Mouse (Mus musculus) neural tube, embryonic 14.5 days (tissue): Measurements from ENCODE around the gene Zfand2b. TPM values are rescaled to one million over a fixed set of nuclear protein-coding genes. Genes with fewer than 3 reads are reported as not detected.
A peak's percentile ranks its signal among the peaks of the same experiment; 100 is the strongest.

ENCODE experiments used
- ATAC-seq: fragments of 200-750 bp; cut with Nextera tagmentation; 2 replicates; pipeline ENCODE4 v1.8.0; 2017; ENCODE audit warnings: low read depth, mild to moderate bottlenecking, moderate TSS enrichment, moderate library complexity
- H3K27ac ChIP-seq: fragments of 300-500 bp; sonication (generic); 2 replicates; pipeline ENCODE4 v1.5.1; 2014; ENCODE audit warnings: low read depth, mild to moderate bottlenecking, control low read depth, low read length, moderate library complexity, mixed read lengths
- H3K27me3 ChIP-seq: fragments of 300-500 bp; sonication (generic); 2 replicates; pipeline ENCODE4 v1.6.1; 2014; ENCODE audit warnings: low read length; ENCODE audit not compliant: control insufficient read depth, insufficient read depth
- H3K36me3 ChIP-seq: fragments of 300-500 bp; sonication (generic); 2 replicates; pipeline ENCODE4 v1.6.1; 2014; ENCODE audit warnings: low read length, mixed read lengths; ENCODE audit not compliant: control insufficient read depth, insufficient read depth
- H3K4me1 ChIP-seq: fragments of 300-500 bp; sonication (generic); 2 replicates; pipeline ENCODE4 v1.6.1; 2014; ENCODE audit warnings: low read length; ENCODE audit not compliant: control insufficient read depth, insufficient read depth
- H3K4me2 ChIP-seq: fragments of 300-500 bp; sonication (generic); 2 replicates; pipeline ENCODE4 v1.6.1; 2014; ENCODE audit warnings: mild to moderate bottlenecking, low read depth, low read length, control low read depth
- H3K4me3 ChIP-seq: fragments of 300-500 bp; sonication (generic); 2 replicates; pipeline ENCODE4 v1.5.1; 2014; ENCODE audit warnings: low read depth, low read length, control low read depth, mixed read lengths
- H3K9ac ChIP-seq: fragments of 300-500 bp; sonication (generic); replicated peaks from 2 replicates; pipeline ENCODE4 v1.6.1; 2014; ENCODE audit warnings: low read depth, mild to moderate bottlenecking, control low read depth, low read length, mixed read lengths
- H3K9me3 ChIP-seq: fragments of 300-500 bp; sonication (generic); 2 replicates; pipeline ENCODE4 v1.6.1; 2016; ENCODE audit warnings: low read length; ENCODE audit not compliant: control insufficient read depth
- WGBS: fragments of 180-500 bp; shearing (Covaris S2); extraction: QIAGEN DNeasy Blood & Tissue Kit; methylation state at CpG from one replicate; pipeline ENCODE4 v1.1.7; 2014; 5-methylcytosine and 5-hydroxymethylcytosine counted together
- polyA plus RNA-seq: library from polyadenylated mRNA; unstranded; fragments of >200 nt; fragmentation: Nextera tagmentation; extraction: Ambion mirVana; gene quantifications from 2 replicates; pipeline ENCODE4 v1.2.1, GENCODE M21; 2014

Gene Zfand2b
- polyA plus RNA-seq, 1 experiment from 2014 or later = 33.1 TPM

DNA sequence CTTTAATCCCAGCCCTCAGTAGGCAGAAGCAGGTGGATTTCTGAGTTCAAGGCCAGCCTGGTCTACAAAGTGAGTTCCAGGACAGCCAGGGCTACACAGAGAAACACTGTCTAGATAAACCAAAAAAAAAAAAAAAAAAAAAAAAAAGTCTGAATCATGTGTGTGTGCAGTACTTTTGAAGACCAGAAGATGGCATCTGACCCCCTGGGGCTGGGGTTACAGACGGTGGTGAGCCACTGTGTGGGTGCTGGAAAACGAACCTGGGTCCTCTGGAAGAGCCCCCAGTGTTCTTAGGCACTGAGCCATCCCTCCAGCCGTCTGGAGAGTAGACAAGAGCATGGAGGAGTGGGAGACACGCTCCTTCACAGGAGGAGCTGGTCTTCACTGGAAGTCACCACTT lies 13.7 kb downstream of the Zfand2b start:
- Histone ChIP-seq H3K9ac (no peak overlapping the region), H3K27ac (no peak overlapping the region), H3K9me3 (no peaks in the 10 kb centered on the region), H3K4me3 (no peak overlapping the region), H3K4me1 (peaks cover 15% of the 10 kb centered on the region; the same call in 1 of the 2 replicates), H3K27me3 (no peaks in the 10 kb centered on the region), H3K4me2 (no peak overlapping the region), H3K36me3 (peaks cover 29% of the 10 kb centered on the region)
- WGBS = 70% methylated on average over 4 of the region's 4 CpGs
- ATAC-seq = no peak

DNA sequence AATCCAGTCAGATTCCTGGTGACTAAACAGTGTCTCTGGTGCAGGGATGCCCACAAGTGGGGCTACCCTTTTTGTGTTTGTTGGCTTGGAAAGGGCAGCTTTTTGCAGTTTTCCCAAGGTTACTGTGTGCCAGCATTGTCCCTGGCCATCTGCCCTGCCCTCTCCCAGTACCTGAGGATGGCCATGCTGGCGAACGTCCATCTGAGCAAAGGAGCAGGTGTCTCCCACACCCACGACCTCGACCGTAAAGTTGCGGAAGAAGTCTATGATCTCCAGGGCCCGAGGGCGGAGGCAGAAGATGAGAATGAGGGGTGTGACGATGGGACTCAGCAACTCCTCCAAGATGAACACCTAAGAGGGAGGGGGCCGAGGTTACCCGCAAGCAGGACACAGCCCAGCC lies 17.0 kb downstream of the Zfand2b start:
- H3K36me3 ChIP-seq = peaks cover 35% of the 10 kb centered on the region
- H3K4me1 ChIP-seq = peaks cover under 1% of the 10 kb centered on the region; the same call in 1 of the 2 replicates
- H3K4me2 ChIP-seq = no peak overlapping the region
- H3K27ac ChIP-seq = no peak overlapping the region
- 96% methylated on average over 11 of the region's 11 CpGs for WGBS
- no peaks in the 10 kb centered on the region for H3K27me3 ChIP-seq
- H3K4me3 ChIP-seq = no peak overlapping the region
- H3K9me3 ChIP-seq = no peaks in the 10 kb centered on the region
- H3K9ac ChIP-seq = no peak overlapping the region
- ATAC-seq = no peak

DNA sequence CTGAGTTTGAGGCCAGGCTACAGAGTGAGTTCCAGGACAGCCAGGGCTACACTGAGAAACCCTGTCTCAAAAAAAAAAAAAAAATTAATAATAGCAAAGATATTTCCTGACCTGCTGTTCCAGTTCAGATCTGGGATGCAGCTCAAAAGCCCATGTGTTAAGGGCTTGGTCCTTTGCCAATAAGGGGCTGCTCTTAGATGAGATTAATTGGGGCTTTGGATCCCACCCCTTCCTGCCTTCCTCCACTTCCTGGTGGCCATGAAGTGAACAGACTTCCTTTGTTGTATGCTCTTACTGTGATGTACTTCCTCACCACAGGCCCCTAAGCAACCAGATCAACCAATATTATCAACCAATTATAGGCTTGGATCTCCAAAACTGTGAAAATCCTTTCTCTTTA lies 18.7 kb downstream of the Zfand2b start:
- no peaks in the 10 kb centered on the region; the same call in 1 of the 2 replicates for H3K27me3 ChIP-seq
- no peak overlapping the region for H3K4me3 ChIP-seq
- peaks cover 8% of the 10 kb centered on the region; the same call in 1 of the 2 replicates for H3K4me1 ChIP-seq
- no peaks in the 10 kb centered on the region for H3K9me3 ChIP-seq
- ATAC-seq = no peak
- H3K4me2 ChIP-seq = no peak overlapping the region
- no peak overlapping the region for H3K27ac ChIP-seq
- peaks cover 34% of the 10 kb centered on the region for H3K36me3 ChIP-seq
- H3K9ac ChIP-seq = no peak overlapping the region

DNA sequence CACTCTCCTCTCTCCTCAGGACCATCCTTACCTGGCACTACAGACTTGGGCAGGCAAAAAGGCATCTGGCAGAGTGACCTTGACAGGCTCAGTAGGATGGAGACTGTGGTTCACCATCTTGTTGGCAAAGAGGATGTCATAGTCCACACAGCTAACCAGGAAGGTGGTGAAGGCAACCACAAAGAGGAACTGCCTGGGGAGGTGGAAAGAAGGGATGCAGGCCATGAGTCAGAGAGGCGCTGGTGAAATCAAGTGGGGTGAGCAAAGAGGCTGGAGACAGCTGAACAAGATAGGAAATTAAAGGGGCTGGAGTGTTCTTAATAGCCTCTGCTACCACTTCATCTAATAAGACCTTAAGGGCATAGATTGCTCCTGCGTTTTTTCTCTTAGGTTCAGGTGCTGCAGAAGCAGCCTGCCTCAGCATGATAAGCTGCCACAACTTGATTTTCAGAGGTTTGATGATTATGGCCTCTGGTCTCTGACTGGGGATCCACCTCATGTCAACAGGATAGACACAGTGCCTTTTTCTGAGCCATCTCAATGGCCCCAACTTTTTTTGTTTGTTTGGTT lies 19.6 kb downstream of the Zfand2b start:
- H3K9ac ChIP-seq = no peak overlapping the region
- no peaks in the 10 kb centered on the region for H3K9me3 ChIP-seq
- no peak for ATAC-seq
- peaks cover 26% of the 10 kb centered on the region for H3K36me3 ChIP-seq
- no peak overlapping the region for H3K4me2 ChIP-seq
- H3K27me3 ChIP-seq = no peaks in the 10 kb centered on the region; the same call in 1 of the 2 replicates
- no peak overlapping the region for H3K4me3 ChIP-seq
- no peak overlapping the region for H3K27ac ChIP-seq
- H3K4me1 ChIP-seq = peaks cover 10% of the 10 kb centered on the region; the same call in 1 of the 2 replicates
- 93% methylated on average over 2 of the region's 2 CpGs for WGBS

DNA sequence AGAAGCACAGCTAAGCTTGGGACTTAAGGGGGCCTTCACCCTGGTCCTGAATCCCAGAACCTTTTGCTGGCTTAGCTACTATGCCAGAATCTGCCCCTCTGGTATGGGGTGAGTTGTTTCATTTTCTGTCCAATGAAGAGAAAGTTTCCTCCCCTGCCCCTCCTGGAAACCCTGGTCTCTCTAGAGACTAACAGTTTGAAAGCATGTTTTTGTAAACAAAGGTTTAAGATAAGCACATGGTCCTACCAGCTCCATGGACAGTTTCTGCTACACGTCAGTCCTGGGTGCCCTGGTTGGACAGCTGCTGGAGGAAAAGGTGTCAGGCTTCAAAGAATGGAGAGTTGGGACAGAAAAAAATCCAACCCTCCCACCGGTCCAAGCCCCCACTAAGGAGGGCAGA lies 22.1 kb downstream of the Zfand2b start:
- WGBS = 75% methylated on average over 2 of the region's 2 CpGs
- no peak for ATAC-seq
- Histone ChIP-seq H3K4me3 (no peak overlapping the region), H3K9me3 (no peaks in the 10 kb centered on the region), H3K4me2 (peak overlapping the region; percentile 97), H3K27me3 (no peaks in the 10 kb centered on the region; the same call in 1 of the 2 replicates), H3K27ac (no peak overlapping the region), H3K9ac (peak overlapping the region; percentile 92; the same call in 1 of the 2 replicates), H3K4me1 (peaks cover 15% of the 10 kb centered on the region; the same call in 1 of the 2 replicates), H3K36me3 (peaks cover 15% of the 10 kb centered on the region; the same call in 1 of the 2 replicates)

DNA sequence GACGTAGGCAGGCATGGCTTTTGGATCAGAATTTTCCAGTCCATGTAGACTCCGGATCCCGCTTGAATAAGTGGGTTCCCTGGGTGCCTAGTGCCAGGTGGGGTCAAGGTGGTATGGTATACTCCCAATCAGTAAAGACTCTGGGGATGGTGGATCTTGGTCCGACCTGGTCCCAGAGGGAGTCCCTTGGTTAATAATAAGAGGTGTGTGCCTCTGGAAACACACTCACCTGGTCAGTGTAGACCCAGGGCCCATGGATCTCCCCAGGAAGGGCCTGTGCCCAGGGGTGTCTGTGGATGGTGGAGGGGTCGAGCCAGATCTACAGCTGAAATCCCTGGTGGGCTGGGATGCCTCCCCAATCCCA lies 22.8 kb downstream of the Zfand2b start:
- Histone ChIP-seq H3K27ac (peak overlapping the region; percentile 95), H3K27me3 (no peaks in the 10 kb centered on the region; the same call in 1 of the 2 replicates), H3K9me3 (no peaks in the 10 kb centered on the region), H3K36me3 (peaks cover 13% of the 10 kb centered on the region; the same call in 1 of the 2 replicates), H3K4me3 (peak overlapping the region; percentile 82), H3K4me1 (peaks cover 15% of the 10 kb centered on the region; the same call in 1 of the 2 replicates), H3K4me2 (peak overlapping the region; percentile 97), H3K9ac (peak overlapping the region; percentile 92)
- no peak for ATAC-seq
- WGBS = 60% methylated on average over 4 of the region's 5 CpGs

DNA sequence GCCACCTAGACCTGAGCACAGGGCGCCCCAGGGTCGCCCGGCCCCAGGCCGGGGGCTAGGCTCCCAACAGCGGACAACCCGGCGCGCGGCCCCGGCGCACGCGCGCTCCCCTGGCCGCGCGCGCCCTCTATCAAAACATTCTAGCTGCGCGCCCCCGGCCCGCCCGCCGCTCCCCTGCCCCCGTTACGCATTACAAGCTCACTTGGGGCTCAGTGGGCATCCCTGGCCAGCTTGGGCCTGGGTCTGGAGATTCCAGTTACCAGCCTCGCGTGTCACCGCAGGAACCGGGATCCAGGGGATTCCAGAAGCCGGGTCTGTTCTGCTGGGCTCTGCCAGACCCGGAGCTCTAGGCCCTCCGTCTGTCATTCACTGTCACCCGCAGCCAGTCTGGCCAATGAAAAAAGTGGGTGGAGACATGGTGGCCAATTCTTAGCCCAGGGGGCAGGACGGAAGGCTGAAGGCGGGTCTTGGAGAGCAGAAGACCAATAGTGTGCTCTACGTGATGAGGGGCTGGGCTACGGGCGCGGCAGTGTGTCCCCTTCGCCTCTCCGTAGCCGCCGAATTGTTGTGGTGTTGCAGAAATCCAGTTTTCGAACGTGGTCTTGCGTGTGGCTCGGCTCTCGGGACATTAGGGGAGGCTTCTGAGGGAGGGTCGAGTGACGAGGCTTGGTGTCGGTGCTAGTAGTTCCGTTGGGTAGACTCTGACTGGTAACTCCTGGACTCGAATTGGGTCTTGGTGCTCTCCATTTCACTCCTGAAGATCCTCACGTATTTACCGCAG lies 23.4 kb downstream of the Zfand2b start, which contains the start of the genes Ankzf1 and Atg9a:
Ankzf1 (plus strand) TSS at position 530 of the 781 bp plus-strand sequence.
Atg9a (minus strand) TSS at position 575 of the 781 bp plus-strand sequence.
- peak within 1 kb of the TSS; percentile 97 for H3K4me2 ChIP-seq
- peaks cover 15% of the 10 kb centered on the region; the same call in 1 of the 2 replicates for H3K4me1 ChIP-seq
- ATAC-seq = peak; percentile 100
- peaks cover 9% of the 10 kb centered on the region; the same call in 1 of the 2 replicates for H3K36me3 ChIP-seq
- peak within 1 kb of the TSS; percentile 95 for H3K27ac ChIP-seq
- peak within 1 kb of the TSS; percentile 82 for H3K4me3 ChIP-seq
- H3K9me3 ChIP-seq = no peaks in the 10 kb centered on the region
- WGBS = under 1% methylated on average over 49 of the region's 56 CpGs
- H3K9ac ChIP-seq = peak within 1 kb of the TSS; percentile 92
- no peaks in the 10 kb centered on the region; the same call in 1 of the 2 replicates for H3K27me3 ChIP-seq

DNA sequence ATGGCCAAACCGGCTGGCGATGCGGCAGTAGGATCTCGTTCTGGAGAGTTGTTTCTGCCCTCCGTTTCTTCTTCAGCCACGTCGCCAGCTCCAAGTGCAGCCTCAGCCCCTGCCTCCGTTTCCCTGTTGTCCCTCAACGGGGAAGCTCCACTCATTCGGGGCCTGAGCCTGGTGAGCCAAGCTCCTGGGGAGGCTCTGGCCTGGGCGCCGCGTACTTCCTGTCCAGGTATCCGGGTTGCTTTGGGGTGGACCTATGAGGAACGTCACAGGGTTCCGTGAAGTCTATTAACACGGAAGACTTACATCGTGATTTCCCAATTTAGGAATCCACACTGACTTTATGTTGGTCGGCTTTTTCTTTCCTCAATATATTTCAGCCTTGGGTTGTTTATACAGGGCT lies 24.0 kb downstream of the Zfand2b start:
- Histone ChIP-seq H3K4me2 (peak overlapping the region; percentile 97), H3K27me3 (no peaks in the 10 kb centered on the region; the same call in 1 of the 2 replicates), H3K9ac (peak overlapping the region; percentile 92), H3K4me3 (peak overlapping the region; percentile 82), H3K4me1 (peaks cover 15% of the 10 kb centered on the region; the same call in 1 of the 2 replicates), H3K36me3 (peaks cover 4% of the 10 kb centered on the region; the same call in 1 of the 2 replicates), H3K27ac (peak overlapping the region; percentile 85), H3K9me3 (no peaks in the 10 kb centered on the region)
- ATAC-seq = 0 out of 2 replicates have a peak, but pooled peaks have one; percentile 7
- 2% methylated on average over 19 of the region's 19 CpGs for WGBS

DNA sequence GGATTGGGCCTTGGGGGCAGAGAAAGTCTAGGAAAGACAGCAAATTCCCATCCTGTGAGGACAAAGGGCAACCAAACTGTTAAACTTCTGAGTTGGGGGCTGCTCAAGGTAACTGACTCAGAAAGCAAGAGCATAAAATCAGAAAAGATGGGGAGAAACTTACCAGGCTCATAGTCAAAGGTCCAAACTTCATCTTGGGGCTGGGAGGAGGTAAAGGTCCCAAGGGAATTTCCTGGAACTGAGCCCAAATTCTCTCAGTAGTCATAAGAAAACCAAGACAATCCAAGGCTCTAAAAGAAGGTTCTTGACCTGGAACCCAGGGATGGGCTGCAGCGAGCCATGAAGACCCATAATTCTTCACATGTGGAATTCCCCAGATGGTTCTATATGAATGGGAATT lies 32.8 kb downstream of the Zfand2b start:
- 85% methylated on average over 1 of the region's 1 CpGs for WGBS
- peaks cover 26% of the 10 kb centered on the region; the same call in 1 of the 2 replicates for H3K36me3 ChIP-seq
- no peaks in the 10 kb centered on the region for H3K4me1 ChIP-seq
- H3K9me3 ChIP-seq = no peaks in the 10 kb centered on the region
- no peak overlapping the region for H3K4me2 ChIP-seq
- H3K9ac ChIP-seq = no peak overlapping the region
- no peak for ATAC-seq
- no peak overlapping the region for H3K27ac ChIP-seq
- H3K27me3 ChIP-seq = no peaks in the 10 kb centered on the region
- H3K4me3 ChIP-seq = no peak overlapping the region
